Mouse (Mus musculus) induced T-regulatory cell, adult 2 months (primary cell): ENCODE data around the gene Cnnm4.

ENCODE experiments used
- DNase-seq: peaks from one replicate; pipeline ENCODE4 v3.0.0-alpha.2; 2012; ENCODE audit warnings: low read depth

Gene Cnnm4

GRCm38 (mm10) chr1:36471181-36472105, at the start of gene Cnnm4:
Gene Cnnm4 (plus strand): TSS chr1:36471620.
- peak; percentile 92 for DNase-seq

GRCm38 (mm10) chr1:36429511-36429910, 41.9 kb upstream of the Cnnm4 start:
- DNase-seq, result no peak

- no peak for DNase-seq
Measured at GRCm38 (mm10) chr1:36432999-36433398, 38.4 kb upstream of the Cnnm4 start.

DNA sequence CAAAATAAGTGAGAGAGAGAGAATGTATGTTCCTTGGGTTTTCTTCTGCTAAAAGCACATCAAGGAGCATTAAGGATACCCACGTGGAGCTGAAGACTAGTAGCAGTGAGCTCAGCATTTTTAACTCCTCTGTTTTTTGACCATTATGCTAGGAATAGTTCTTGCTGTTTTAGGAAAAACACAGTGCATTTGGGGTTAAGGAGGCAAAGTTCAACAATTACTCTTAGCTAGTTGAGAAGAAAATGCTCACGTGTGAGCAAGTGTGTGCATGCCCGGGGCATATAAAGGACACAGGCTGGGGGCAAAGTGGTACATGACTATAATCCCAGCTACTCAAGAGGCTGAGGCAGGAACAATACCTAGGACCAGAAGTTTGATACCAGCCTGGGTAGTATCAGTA, 37.8 kb upstream of the Cnnm4 start:
- DNase-seq, result no peak

DNA sequence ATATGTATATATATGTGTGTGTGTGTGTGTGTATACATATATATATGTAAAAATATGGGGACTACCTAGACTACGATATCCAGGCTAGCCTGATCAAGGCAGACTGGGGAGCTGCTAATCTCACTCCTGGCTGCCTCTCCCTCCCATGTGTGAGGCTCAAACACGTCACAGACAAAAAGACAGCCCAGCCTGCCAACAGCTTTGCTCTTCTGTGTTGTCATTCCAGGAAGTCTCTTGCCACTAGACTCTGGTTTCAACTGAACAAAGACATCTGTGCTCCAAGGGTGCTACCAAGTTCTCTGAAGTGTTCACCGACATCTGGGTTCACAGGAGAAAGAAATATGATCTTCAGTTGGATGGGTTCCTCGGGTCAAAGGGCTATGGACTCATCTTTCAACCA, 36.3 kb upstream of the Cnnm4 start:
- no peak for DNase-seq

DNA sequence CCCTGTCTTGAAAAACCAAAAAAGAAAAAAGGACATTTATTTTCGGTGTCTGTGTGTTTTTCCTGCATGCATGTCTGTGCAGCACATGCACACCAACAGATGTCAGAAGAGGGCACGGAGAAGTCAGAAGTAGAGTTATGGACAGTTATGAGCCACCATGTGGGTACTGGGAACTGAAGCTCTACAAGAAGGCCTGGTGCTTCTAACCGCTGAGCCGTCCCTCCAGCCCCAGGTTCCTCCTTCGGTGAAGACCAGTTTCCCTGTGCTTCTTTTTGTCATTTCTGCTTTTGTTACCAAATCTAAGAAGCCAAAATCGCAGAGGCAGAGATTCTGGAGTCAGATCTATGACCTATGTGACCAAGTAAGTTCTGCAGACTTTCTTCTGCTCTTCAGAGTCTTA, 34.9 kb upstream of the Cnnm4 start:
- DNase-seq, result no peak

DNA sequence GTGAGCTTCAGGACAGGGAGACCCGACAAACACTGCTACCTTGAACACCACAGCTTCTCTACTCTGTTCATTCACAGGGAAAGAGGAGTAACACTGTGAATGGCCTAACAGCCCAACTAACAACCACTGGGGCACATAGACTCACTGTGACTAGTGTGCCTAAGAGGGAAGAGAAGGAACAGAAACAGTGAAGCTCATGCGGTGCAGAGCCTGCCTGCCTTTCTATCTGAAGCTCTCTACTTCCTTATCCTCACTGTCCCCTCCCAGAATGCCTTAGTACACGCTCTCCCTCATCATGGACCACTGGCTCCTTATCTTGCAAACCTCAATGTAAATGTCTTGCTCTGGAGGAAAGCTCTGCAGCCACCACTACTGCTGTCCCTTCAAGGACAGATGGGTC, 34.2 kb upstream of the Cnnm4 start:
- DNase-seq, result no peak

DNA sequence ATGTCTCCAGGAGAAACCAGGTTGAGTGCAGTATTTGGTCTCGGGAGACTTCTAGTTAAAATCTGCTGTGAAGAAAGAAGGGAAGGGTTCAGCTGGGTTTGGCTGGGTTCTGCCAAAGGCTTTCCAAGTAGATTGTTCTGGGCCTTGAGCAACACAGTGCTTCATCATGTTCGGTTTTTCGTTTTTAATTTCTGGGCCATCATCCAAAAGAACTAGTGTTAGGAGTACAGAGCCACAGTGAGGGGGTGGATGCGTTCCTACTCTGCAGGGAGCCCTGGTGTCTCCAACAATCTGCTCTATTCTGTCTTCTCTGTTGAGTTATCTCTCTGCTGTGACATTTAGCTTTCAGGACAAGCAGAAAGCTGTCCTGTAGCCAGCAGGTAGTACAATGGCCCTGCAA, 30.3 kb upstream of the Cnnm4 start:
- DNase-seq, result no peak

GRCm38 (mm10) chr1:36444471-36445464, 26.7 kb upstream of the Cnnm4 start, which contains the start of gene Lman2l:
Gene Lman2l (minus strand): TSS chr1:36445271.
- DNase-seq, result peak; percentile 95

DNA sequence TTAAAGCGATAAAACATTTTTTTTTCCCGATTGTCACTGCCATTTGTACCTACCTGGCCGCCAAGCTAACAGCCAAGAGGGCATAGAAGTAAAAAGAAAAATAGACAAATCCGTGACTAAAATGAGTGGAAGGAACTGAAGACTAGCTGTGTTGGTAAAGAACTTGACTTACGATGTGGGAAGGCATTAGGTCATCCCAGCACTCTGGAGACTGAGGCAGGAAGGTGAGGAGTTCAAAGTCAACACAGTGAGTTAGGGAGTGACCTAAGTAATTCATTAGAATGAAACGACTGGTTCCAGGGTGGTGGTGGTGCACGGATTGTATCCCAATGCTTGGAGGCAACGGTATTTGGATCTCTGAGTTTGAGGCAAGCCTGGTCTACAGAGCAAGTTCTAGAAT, 25.9 kb upstream of the Cnnm4 start:
- no peak for DNase-seq

DNA sequence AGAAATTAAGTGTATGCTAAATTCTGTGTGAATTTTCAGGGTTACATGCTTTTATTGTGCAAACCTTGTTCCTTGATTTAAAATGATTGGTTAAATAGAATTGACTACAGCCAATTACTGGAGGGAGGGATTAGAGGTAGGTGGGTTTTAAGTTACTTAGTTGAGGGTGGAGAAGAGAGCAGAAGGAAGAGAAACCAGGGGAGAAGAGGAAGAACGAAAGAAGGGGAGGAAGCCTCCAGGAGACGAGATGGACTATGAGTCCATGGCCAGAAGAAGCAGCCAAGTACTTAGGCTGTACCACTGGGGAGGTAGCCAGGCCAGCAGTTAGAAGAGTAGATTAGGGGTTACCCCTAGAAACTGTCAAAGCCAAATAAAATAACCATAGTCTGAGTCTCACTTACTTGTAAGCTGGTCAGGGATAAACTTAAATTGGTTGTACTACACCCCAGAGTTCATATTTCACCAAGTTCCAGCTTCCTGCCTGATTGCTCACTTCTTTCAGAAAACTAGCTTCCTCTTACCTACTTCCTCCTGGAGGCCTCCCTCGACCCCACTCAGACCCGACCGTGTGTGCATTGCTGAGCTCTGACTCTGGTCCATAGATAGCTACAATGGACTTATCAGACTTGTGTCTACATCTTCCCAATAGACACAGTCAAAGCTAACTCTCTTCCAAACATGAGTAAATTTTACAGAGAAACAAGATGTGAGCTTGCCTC, 25.2 kb upstream of the Cnnm4 start:
- DNase-seq, result no peak

DNA sequence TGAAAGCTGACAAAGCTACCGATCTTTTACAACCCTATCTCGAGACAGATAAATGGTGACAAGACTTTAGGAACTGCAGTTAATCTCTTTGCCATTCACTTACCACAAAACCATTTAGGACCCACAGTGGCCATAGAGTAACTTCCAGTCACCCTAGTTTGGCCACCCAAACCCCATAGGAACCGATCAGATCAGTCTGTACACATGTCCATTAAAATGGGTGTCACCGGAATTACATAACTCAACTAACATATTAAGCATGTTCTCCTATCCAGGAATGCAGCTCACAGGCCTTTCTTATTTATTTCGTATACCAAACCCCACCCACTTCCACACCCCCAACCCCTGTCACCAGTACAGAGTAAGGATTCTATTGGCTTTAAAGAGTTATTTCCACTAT, 24.6 kb upstream of the Cnnm4 start:
- no peak for DNase-seq

DNA sequence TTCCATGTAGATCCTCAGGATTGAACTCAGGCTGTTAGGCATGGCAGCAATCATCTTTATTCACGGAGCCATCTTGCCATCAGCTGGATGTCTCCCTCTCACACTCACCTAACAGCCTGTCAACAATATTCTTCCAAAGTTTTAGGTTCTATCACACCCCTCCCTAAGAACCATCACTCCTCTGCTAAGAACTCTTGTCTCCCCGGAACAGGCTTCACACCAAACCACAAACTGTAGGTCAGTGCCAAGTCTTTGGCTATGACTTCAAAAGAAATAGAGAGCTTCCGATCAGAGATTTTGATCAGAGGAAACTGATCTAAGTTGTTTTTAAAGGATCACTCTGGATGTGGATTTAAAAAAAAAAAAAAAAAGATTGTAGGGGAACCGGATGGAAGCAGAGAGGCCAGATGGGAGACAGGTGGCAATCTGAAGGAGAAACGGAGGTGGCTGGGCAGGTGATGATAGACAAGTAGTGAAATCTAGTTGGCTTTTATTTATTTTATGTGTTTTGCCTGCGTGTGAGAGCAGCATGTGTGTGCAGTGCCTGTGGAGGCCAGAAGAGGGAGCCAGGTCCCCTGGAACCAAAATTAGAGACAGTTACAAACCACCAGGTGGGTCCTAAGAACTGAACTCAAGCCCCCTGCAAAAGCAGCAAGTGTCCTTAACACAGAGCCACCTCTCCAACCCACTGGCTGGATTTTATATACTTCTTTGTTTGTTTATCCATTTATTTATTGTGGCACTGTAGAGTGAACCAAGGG, 17.2 kb upstream of the Cnnm4 start:
- peak; percentile 24 for DNase-seq

DNA sequence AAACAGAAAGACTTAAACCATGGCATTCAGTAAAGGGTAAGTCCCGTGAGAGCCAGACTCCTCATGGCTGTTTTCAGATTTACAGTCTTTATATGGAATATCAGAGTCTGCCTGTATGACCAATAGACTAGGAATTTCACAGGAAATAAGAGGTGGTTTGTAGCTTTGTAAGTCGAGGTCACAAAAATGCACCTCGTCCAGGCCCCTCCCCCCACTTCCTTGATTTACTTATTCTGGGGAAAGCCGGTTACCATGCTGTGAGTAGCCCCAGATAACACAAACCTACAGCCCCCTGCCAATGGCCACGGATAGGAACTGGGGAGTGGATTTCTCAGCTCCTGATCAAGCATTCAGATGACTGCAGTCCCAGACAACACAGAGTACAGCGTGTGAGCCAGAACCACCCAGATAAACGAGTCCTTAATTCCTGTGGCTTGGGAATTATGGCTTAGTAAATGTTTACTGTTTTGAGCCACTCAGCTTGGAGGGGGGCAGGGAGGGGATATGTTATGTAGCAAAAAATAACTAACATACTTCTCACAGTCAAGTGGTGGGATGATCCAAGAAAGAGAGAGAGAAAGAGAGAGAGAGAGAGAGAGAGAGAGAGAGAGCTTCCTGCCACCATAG, 13.9 kb upstream of the Cnnm4 start:
- no peak for DNase-seq

DNA sequence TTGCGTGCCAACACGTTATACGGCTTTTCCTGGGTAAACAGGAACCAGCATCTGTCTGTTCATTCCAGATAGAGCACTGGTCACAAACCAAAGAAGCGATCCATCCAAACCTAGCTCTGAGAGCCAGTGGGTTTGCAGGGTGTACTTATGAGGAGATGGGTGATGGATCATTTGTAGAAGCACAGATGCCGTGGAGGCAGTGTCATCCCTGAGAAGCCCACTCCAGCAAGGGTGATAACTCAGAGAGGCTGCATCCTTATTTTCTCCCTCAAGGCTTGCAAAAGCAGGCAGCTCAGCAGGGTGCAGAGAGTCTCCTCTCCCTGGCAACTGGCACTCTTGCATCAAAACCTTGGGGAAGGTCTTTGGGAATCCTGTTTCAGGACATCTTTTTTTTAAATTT, 13.3 kb upstream of the Cnnm4 start:
- no peak for DNase-seq

DNA sequence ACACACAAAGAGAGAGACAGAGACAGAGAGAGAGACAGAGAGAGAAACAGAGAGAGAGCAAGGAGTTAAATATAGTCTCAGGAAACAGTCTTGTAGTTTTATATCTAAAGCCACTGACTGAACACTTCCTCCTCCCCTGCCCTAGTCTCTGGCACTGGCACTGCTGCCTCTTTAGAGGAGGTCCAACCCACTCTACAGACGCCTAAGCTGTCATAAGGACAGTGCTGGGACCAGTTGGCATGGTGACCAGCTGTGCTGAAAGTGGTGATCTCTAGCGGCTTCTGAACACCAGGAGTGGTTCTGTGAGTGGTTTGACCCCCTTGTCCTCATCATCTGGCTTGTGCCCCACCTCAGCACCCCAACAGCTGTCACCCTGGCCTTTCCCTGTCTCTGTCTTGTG, 9.6 kb upstream of the Cnnm4 start:
- DNase-seq, result no peak

- DNase-seq, result no peak
Measured at GRCm38 (mm10) chr1:36465641-36466160, 5.7 kb upstream of the Cnnm4 start.

DNA sequence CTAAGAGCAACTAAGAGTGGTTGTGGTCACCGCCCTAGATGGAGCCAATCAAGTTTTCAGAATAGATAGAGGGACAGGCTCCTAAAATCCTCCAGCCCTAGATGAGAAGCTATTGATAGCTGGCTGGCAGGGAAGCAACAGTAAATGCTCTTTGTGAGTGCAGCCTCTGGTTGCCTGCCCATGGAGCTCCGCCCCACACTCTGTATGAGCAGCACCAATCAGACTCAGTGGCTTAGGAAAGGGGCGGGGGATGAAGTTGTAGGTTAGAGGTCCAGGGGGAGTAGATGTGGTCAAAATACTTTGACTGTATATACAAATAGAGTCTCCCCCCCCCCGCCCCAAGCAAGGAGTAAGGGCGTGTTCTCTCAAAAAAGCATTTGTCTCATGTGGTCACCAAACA, 4.0 kb upstream of the Cnnm4 start:
- no peak for DNase-seq

DNA sequence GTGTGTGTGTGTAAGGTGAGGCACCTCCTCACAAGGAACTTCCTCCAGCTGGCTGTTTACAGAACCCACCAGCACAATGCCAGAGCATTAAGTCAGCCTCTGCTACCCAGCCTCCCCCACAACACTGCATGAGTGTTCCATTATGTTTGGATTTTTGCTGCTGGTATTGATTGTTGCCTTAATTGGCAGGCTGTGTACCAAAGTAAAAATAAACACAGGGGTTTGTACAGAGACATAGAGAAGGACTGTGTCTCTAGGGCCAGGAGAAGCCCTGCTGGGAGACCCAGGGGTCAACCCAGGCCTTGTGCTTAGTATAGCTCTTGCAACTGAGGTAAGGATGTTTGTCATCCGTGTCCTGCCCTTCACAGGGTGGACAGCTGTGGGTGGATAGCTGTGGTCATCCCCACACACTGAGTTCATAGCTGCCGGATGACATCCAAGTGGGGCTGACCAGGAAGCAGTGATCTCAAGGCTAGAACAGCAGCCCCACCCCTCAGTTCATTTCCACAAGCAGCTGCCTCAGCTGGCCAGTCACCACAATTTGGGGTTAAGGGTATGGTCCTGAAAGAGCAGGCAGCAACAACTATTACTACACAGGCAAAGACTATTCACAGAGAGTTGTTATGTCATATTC, 1.5 kb upstream of the Cnnm4 start:
- DNase-seq, result no peak

DNA sequence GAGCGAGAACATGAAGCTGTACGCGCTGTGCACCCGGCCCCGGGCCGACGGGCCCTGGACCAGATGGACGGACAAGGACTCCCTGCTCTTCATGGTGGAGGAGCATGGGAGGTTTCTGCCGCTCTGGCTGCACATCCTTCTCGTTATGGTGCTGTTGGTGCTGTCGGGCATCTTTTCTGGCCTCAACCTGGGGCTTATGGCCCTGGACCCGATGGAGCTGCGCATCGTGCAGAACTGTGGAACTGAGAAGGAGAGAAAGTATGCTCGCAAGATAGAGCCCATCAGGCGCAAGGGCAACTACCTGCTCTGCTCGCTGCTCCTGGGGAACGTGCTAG, 653 bp downstream of the Cnnm4 start:
- DNase-seq, result peak; percentile 55
